Mouse (Mus musculus): Measurements from ENCODE around the gene Gm21118. TPM values are rescaled to one million over a fixed set of nuclear protein-coding genes. Genes with fewer than 3 reads are reported as not detected.
"Not testable (repeated sequence)": the region's sequence is repeated elsewhere in the genome, so short reads cannot be mapped to it uniquely, and the experiment has no call there.

The Gm21118 gene
- total RNA-seq (2021): not detected
- long read RNA-seq, experiment 1: 0 reads
- long read RNA-seq, experiment 2: 0 reads

GRCm38 (mm10) chrY:70273542-70273941 lies at the start of gene Gm21118:
Gene Gm21118 (minus strand): TSS chrY:70273642.
- not testable (repeated sequence) for DNase-seq (ENCODE audit: low spot score)

GRCm38 (mm10) chrY:70303187-70303586 lies 29.7 kb upstream of the Gm21118 start, which contains the start of the genes Gm29423 and Gm29644:
Gene Gm29423 (minus strand): TSS chrY:70303287.
Gene Gm29644 (minus strand): TSS chrY:70303343.
- not testable (repeated sequence) for DNase-seq (ENCODE audit: low spot score)

Other genes with a start within 250 kb of the Gm21118 start
- gene Gm29423, start 29.6 kb upstream of the Gm21118 start, total RNA-seq (2021): not detected
- not detected for gene Gm29644, start 29.7 kb upstream of the Gm21118 start, total RNA-seq (2021)
- gene Gm20888, start 168.2 kb upstream of the Gm21118 start, total RNA-seq (2021): not detected